Mouse (Mus musculus) urinary bladder, adult 18-20 months (tissue): ENCODE results near the gene Ncor2.
"Not testable (repeated sequence)": the region's sequence is repeated elsewhere in the genome, so short reads cannot be mapped to it uniquely, and the experiment has no call there.

Experiments used
- DNase-seq, 2 experiments: peaks; one replicate each; pipeline ENCODE4 v3.0.0; 2022; ENCODE audit warnings: low spot score in 2 of 2, mixed read lengths in 2 of 2

The Ncor2 gene

DNA sequence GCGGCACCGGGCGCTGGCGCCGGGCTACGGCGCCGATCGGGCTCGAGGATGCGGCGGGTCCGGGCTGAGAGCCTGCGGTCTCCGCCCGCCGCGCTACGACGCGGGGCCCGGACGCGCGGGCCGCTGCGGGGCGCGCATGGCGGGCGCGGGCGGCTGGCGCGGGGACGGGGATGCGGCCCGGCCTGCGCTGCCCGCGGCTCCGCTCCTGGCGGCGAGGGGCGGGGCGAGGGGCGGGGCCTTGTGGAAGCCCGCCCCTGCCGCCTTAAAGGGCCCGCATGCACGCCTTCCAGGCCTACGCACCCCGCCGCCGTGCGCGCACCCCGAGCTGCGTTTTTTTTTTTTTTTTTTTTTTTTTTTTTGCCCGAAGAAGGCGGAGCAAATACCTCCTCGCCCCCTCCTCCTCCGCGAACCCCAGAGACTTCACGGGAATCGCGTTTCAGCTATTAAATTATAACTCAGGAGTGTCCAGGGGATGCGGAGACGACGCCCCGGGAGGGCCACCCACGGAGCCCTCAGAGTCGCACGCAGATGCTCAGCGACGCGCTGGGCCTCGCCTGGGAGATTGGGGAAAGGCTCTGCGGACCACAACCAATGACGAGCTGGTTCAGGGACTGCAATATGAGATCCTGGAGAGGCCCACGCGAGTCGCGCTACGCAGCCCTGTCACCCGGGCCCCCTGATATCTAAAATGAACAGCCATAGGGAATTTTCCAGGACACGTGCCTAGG, at the start of gene Ncor2:
Gene Ncor2 (minus strand): TSS at position 213 of the 728 bp plus-strand sequence.
- peak in 1 of 2 experiments; percentile 64 for DNase-seq

DNA sequence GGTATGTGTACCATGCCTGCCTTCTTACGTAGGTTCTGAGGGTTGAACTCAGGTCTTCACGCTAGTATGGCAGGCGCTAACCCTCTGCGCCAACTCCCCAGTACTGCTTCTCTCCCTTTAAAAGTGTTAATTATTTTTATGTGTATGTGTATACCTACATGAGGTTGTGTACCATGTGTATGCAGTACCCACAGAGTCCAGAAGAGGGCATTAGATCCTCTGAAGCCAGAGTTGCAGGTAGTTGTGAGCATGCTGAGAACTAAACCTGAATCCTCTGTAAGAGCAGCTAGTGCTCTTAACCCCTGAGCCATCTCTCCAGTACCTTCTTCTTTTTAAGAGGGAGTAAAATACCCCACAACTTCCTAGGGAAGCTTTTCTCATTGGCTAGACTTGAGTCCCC, 48.7 kb upstream of the Ncor2 start:
- DNase-seq: no peak

DNA sequence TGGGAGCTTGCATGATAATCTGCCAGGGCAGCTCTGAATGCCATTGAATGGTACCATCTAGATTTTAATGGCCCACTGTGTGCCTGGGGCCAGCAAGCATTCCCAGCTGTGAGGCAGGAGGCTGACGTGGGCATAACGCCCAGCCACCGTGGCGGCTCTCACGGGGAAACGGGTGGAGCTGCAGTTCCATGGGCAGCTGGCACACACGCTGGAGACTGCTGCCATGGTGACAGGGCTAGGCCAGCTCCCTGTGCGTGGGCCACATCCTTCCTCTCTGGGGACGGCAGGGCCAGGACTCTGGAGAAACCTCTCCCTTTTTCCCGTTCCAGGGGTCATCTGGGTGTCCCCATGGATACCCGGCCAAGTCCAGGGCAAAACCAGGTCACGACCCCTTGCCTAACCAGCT, 47.2 kb upstream of the Ncor2 start:
- no peak for DNase-seq

DNA sequence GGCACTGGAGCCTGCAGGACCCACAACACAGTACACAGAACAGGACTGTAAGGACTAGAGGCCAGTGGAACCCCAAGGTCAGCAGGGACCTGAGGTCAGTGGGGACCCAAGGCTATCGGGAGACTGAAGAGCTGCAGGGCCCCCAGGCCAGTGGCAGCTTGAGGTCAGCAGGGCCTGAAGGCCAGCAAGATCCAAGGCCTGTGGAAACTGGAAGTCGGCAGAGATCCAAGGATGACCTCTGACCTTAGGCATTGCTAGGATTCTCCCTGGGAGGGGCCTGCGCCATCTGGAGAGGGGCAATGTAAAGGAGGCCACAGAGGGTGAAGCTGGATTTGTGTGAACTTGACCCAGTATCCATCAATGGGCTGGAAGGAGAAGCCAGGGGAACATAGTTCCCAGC, 45.9 kb upstream of the Ncor2 start:
- DNase-seq: no peak

GRCm38 (mm10) chr5:125223961-125224360, 44.9 kb upstream of the Ncor2 start:
- DNase-seq: no peak

DNA sequence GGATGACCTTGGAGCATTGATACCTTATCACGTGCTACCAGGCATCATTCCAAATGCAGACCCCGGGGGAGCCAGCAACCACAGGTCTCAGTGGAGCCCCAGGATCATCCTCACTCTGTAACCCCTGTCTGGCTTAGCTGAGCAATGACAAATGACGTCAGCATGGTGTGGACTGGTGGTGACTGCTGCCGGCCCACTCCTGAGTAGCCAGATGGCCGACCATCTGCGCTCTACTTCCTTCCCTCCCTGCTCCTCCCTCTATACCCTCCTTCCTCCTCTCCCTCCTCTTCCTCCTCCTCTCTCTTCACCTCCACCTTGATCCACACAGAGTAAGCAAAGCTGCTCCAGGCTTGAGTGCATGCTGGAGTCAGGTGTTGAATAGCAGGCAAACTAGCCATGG, 43.7 kb upstream of the Ncor2 start:
- no peak for DNase-seq

GRCm38 (mm10) chr5:125221868-125222267, 42.8 kb upstream of the Ncor2 start:
- DNase-seq: no peak

- DNase-seq: no peak
These were observed 38.6 kb upstream of the Ncor2 start for GRCm38 (mm10) chr5:125217426-125218170.

DNA sequence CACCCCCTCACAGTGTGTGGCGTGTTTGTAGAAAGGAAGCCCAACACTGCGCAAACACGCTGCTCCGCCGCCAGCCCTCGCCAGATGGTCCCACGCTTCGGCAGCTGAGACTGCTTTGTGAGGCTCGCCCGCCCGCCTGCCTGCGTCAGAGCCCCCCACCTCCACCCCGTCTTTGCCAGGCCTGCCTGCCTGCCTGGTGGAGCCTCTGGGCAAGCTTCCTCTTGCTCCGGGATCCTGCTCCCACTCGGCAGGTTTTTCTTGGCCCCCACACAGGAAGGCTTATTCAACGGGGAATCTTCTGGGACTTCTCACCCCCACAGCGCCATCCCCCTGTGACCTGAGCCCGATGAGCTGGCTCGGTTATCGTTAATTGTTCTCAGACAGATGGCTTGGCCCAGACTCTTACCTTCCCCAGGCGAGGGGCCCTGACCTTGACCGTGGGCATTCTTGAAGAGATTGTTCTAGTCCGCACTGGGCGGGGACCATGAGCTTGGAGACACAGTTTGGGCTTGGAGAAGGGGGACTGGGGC, 37.0 kb upstream of the Ncor2 start:
- DNase-seq: no peak

- peak in 1 of 2 experiments; percentile 20 for DNase-seq
These were observed 36.4 kb upstream of the Ncor2 start for GRCm38 (mm10) chr5:125215346-125215929.

DNA sequence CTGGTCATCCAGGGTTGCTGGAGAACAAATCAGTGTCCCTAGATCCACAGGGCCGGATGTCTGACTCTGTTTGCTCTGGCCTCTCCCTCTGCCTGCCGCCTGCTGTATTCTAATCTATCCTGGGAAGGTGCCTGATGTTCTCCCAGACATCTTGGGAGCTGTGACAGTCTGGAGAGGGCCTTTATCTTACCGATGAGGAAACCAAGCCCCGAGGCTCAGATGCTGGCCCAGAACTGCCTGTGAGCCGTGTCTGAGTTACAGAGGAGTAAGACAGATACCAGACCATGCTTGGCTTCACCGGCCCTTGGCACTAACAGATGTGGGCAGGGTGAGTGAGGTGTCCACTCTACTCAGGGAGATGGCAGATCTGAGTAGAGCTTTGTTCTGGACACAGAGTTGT, 35.0 kb upstream of the Ncor2 start:
- DNase-seq: no peak

DNA sequence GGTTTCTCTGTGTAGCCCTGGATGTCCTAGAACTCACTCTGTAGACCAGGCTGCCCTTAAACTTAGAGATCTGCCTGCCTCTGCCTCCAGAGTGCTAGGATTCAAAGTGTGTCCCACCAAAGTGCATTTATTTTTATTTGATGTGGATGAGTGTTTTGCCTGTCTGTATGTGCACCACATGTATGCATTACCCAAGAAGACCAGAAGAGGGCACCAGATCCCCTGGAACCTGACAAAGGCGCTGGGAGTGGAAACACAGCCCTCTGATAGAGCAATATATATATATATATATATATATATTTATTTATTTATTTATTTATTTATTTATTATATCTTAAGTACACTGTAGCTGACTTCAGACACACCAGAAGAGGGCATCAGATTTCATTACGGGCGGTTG, 25.9 kb upstream of the Ncor2 start:
- DNase-seq: not testable (repeated sequence)

GRCm38 (mm10) chr5:125204199-125204815, 25.3 kb upstream of the Ncor2 start:
- no peak for DNase-seq

DNA sequence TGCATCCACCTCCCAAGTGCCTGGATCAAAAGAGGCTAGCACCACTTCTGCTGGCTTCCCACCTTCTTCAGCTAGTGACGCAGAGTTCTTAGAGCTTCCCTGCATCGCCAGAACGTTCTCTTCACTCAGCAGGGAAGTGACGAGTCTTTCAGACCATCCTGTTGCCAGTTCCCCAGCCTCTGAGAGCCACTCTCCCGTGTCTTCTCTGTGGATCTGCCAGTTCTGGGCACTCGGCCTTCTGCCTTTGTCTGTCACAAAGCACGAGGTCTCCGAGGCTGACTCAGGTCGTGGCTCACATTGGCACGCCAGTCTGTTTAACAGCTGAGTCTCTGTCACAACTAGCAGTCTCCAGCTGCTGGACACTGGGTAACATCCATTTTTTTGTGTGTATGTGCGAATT, 24.7 kb upstream of the Ncor2 start:
- DNase-seq: no peak

- DNase-seq: no peak
These were observed 24.1 kb upstream of the Ncor2 start for GRCm38 (mm10) chr5:125203099-125203498.

- DNase-seq: no peak
These were observed 23.1 kb upstream of the Ncor2 start for GRCm38 (mm10) chr5:125202100-125202499.

- no peak for DNase-seq
These were observed 20.1 kb upstream of the Ncor2 start for GRCm38 (mm10) chr5:125199086-125199485.

DNA sequence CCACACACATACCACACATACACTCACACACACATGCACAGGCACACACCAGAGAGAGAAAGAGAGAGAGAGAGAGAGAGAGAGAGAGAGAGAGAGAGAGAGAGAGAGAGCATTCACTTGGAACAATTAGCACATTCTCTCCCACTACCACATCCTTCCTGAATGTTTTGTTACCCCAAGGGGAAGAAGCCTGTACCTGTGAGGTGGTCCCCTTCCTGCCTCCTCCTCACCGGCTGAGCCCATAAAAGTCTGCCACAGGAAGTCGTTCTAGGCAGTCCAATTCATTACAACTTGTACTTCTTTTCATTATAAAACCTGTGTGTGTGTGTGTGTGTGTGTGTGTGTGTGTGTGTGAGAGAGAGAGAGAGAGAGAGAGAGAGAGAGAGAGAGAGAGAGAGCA, 18.3 kb upstream of the Ncor2 start:
- not testable (repeated sequence) for DNase-seq

DNA sequence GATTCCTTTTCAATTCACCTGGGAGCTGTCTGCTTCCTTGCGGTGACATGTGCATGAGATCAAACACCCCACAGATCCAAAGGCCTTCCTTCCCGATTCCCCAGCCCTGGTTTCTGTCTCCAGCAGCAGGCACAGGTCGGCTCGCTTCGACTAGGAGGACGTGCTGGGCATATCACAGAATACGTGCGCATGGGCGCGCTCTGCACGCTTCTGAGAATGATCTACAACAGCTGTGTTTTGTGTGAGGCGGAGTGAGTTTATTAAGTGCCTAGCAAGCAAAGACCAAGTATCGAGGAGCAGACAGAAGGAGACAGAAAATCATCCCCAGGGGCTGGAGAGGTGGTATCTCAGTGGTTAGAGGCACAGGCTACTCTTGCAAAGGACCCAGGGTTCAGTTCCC, 17.0 kb upstream of the Ncor2 start:
- no peak for DNase-seq

DNA sequence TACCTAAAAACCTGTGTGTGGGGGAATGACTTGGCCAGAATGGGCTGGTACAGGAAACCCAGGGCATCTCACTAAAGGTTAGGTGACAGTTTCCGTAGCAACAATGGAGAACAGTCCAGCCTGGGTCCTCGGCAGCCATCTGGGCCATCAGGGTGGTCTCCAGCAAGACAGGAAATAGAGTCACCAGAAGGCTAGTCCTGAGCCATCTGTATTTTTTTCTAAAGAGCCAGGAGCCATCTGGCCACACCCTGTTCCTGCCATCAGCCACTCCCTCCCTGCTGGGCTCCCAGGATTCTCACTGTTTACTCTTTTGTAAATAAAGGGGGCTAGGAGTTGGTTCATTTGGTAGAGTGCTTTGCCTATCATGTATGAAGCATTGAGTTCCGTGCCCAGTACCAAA, 16.1 kb upstream of the Ncor2 start:
- no peak for DNase-seq

DNA sequence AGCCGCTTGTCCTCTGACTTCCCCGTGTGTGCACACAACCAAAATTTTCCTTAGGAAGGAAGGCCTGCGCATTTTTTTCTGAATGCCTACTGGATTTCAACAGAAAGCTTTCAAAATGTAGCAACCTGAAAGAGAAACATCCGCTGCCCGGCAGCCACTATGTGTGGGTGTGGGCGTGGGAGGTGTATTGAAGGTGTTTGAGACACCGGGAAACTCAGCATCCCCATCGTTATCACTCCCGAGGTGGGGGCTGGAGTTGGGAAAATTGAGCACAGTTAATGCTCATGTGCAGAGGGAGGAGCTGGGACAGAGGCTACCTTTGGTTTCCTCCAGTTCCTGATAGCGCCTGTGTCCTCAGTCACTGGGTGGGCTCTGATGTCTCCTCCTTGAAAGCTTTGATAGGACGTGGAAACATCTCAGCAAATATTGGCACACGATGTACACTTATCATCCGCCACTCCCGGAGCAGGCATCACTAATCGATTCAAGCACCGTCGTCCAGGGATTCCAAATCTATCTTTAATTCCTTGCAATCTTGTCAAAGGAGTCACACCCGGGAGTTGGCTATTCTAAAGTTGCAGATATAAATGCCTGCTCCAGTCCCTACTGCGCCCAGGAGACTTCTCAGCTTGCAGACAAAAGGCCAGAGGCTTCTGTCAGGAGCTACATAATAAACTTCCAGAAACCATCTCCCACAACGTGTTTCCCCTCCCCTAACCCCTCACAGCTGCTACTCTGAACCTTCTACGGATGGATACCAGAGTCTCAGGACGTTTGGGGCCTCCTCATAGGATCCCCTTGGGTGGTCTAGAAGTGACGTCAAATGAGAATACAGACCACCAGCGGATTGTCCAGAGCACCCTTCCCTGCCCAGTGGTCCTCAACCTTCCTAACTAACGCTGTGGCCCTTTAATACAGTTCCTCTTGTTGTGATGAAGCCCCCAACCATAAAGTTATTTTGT, 14.7 kb upstream of the Ncor2 start:
- no peak for DNase-seq
